ENCODE assay signal across 20 mouse cellular contexts in genomic region chr13:59904415-59904814, GRCm38 (mm10).
DNase-seq lines count a peak whose midpoint lies in the region; ATAC-seq and TF ChIP-seq lines count a peak whose summit lies in the region.
"Had no signal": no experiment of that assay in that cellular context is flagged by ENCODE, and none has a peak within 500 bp of the region (broad histone marks: within the 10 kb centered on the region; RNA-seq: fewer than 3 reads in every experiment).

No protein-coding gene starts in this region.

- H3K4me3 ChIP-seq in liver, adult 2 months (ENCODE audit: insufficient read depth, low read depth, low read length) = no peak overlapping the region
- H3K4me3 ChIP-seq in intestine, embryonic 16.5 days (ENCODE audit: low read length) = no peak overlapping the region
- no peak overlapping the region for H3K4me3 ChIP-seq in limb, embryonic 10.5 days
- H3K4me3 ChIP-seq: embryonic facial prominence, embryonic 13.5 days; forebrain, embryonic 13.5 days; heart, embryonic 12.5 days; hindbrain, embryonic 10.5 days had no signal

- 78% methylated on average over 1 of the region's 1 CpGs for WGBS in liver, adult 2 months
- 79% methylated on average over 1 of the region's 1 CpGs for WGBS in intestine, embryonic 16.5 days
- 96% methylated on average over 1 of the region's 1 CpGs for WGBS in limb, embryonic 10.5 days

- H3K36me3 ChIP-seq in liver, adult 2 months (ENCODE audit: control insufficient read depth, insufficient read depth, low read length) = no peaks in the 10 kb centered on the region
- no peaks in the 10 kb centered on the region for H3K36me3 ChIP-seq in intestine, embryonic 16.5 days (ENCODE audit: control insufficient read depth, insufficient read depth, low read length)
- H3K36me3 ChIP-seq in limb, embryonic 10.5 days = no peaks in the 10 kb centered on the region
- H3K36me3 ChIP-seq: embryonic facial prominence, embryonic 13.5 days; heart, embryonic 12.5 days; hindbrain, embryonic 10.5 days had no signal

- H3K27me3 ChIP-seq in liver, adult 2 months (ENCODE audit: control insufficient read depth, insufficient read depth, low read length) = no peaks in the 10 kb centered on the region
- H3K27me3 ChIP-seq in intestine, embryonic 16.5 days (replicated peaks; ENCODE audit: control insufficient read depth, insufficient read depth, low read length) = no peaks in the 10 kb centered on the region
- H3K27me3 ChIP-seq in limb, embryonic 10.5 days (ENCODE audit: low read depth, poor library complexity, severe bottlenecking) = no peaks in the 10 kb centered on the region
- H3K27me3 ChIP-seq: CH12.LX; embryonic facial prominence, embryonic 13.5 days; forebrain, embryonic 13.5 days; heart, embryonic 12.5 days; Patski had no signal

- no peaks in the 10 kb centered on the region for H3K79me2 ChIP-seq in liver, adult 2 months (ENCODE audit: control insufficient read depth, insufficient read depth, low read length)

- H3K27ac ChIP-seq in liver, adult 2 months (replicated peaks; ENCODE audit: insufficient read depth, low read depth, low read length) = no peak overlapping the region
- no peak overlapping the region for H3K27ac ChIP-seq in intestine, embryonic 16.5 days (ENCODE audit: low read length)
- 0 out of 2 replicates have a peak overlapping the region, but pooled peaks have one; percentile 5 for H3K27ac ChIP-seq in limb, embryonic 10.5 days
- H3K27ac ChIP-seq: embryonic facial prominence, embryonic 13.5 days; forebrain, embryonic 13.5 days; hindbrain, embryonic 10.5 days had no signal

- no peak for TF ChIP-seq CTCF in liver, adult 2 months (IDR thresholded peaks at IDR 0.05; ENCODE audit: low read depth, low read length)

- TF ChIP-seq POLR2A in liver, adult 2 months (IDR thresholded peaks at IDR 0.05; ENCODE audit: extremely low read depth, insufficient read depth, low read length) = no peak

- H3K4me1 ChIP-seq in liver, adult 2 months (ENCODE audit: control insufficient read depth, insufficient read depth, low read length) = peaks cover 2% of the 10 kb centered on the region; the same call in 1 of the 2 replicates
- no peaks in the 10 kb centered on the region for H3K4me1 ChIP-seq in intestine, embryonic 16.5 days (ENCODE audit: control insufficient read depth, insufficient read depth, low read length)
- peaks cover 4% of the 10 kb centered on the region; the same call in 1 of the 2 replicates for H3K4me1 ChIP-seq in limb, embryonic 10.5 days
- H3K4me1 ChIP-seq: forebrain, embryonic 13.5 days; heart, embryonic 12.5 days had no signal

- peak; percentile 45 to 60 for DNase-seq in kidney, adult 8-10 months
- no peak for DNase-seq in kidney, adult 18-20 months
- DNase-seq in liver, adult 2 months (ENCODE audit: extremely low read depth, low read depth, low spot score) = peak; percentile 52
- no peak for DNase-seq in liver
- DNase-seq in limb, embryonic 10.5 days (ENCODE audit: low spot score) = no peak
- DNase-seq in cerebellum, adult 8-10 months = no peak
- DNase-seq: adrenal gland, postnatal 14 days; cerebellum, adult 11-12 months; cerebellum, adult 9-11 months; cerebellum, postnatal 36 days; forebrain, postnatal 0 days; gastrocnemius, postnatal 25 days had no signal

- H3K9ac ChIP-seq in liver, adult 2 months (ENCODE audit: low read depth, low read length) = no peak overlapping the region
- H3K9ac ChIP-seq in intestine, embryonic 16.5 days (ENCODE audit: low read depth, low read length) = no peak overlapping the region
- H3K9ac ChIP-seq: embryonic facial prominence, embryonic 13.5 days; forebrain, embryonic 13.5 days; forebrain, postnatal 0 days; heart, embryonic 12.5 days had no signal

- H3K9me3 ChIP-seq in intestine, embryonic 16.5 days (ENCODE audit: control insufficient read depth, low read length) = 0 out of 2 replicates have a peak, but pooled peaks cover 4% of the 10 kb centered on the region
- H3K9me3 ChIP-seq in limb, embryonic 10.5 days (replicated peaks) = no peaks in the 10 kb centered on the region; the same call in 1 of the 2 replicates

- H3K4me2 ChIP-seq in intestine, embryonic 16.5 days (ENCODE audit: low read depth, low read length) = no peak overlapping the region
- H3K4me2 ChIP-seq: embryonic facial prominence, embryonic 13.5 days; forebrain, embryonic 13.5 days; heart, embryonic 12.5 days had no signal

- peak; percentile 75 for ATAC-seq in intestine, embryonic 16.5 days
- ATAC-seq: activated CD4-positive, CD25-positive, alpha-beta regulatory T cell, adult 4 months; forebrain, embryonic 13.5 days; forebrain, postnatal 0 days; Patski had no signal

Comparison
In these comparisons a context has a peak if more than half of its experiments do, and no peak if none do; other contexts are left out.
1. DNase-seq: peak in kidney, adult 8-10 months (2 of 2) and liver, adult 2 months (single experiment); none in kidney, adult 18-20 months (single experiment), liver (single experiment), limb, embryonic 10.5 days (single experiment) and cerebellum, adult 8-10 months (single experiment).